Mouse (Mus musculus) stomach, postnatal 0 days (tissue): Measurements from ENCODE around the gene Slc6a1.

Source experiments
- CTCF ChIP-seq: IDR thresholded peaks from 2 replicates; pipeline ENCODE4 v1.5.1; 2016; ENCODE audit warnings: antibody characterized with exemption, low read depth, mild to moderate bottlenecking, moderate library complexity
- EP300 ChIP-seq: optimal IDR thresholded peaks from 2 replicates; pipeline ENCODE3; 2016; ENCODE audit warnings: antibody characterized with exemption

- TF ChIP-seq CTCF, result no peak
- TF ChIP-seq EP300, result no peak
Observed at GRCm38 (mm10) chr6:114254927-114255326, 27.5 kb upstream of the Slc6a1 start.
